Comparison of ENCODE assay signal across 8 mouse cellular contexts in the genomic region with DNA sequence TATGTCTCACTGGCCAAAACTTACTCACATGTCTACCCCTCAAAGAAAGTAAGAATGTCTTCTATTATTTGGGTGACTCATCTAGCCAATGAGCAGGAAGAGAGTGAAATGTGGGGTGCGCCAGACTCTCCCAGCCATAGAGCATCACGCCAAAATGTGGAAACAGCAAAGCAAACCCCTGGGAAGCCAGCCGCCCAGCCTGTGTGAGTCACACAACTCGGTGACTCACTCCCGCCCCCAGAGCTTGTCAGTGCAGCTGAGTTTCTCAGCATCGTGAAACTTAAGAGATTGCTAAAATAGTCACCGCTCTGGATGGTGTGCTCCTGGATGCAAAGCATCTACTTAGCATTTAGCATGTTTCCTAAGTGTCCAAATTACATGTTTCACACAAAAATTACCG. TPM values are rescaled to one million over a fixed set of nuclear protein-coding genes. Genes with fewer than 3 reads are reported as not detected.
A peak's percentile ranks its signal among the peaks of the same experiment; 100 is the strongest.
DNase-seq lines count a peak whose midpoint lies in the region; ATAC-seq and TF ChIP-seq lines count a peak whose summit lies in the region.

No protein-coding gene starts in this region.

- intact Hi-C loops in left cerebral cortex, postnatal 36 days (cut with DNase I): no loop called here

- H3K4me1 ChIP-seq in CH12.LX (ENCODE audit: control insufficient read depth in 1 of 2, insufficient read depth in 2 of 2): peaks cover 5 to 35% of the 10 kb centered on the region in 2 experiments
- H3K4me1 ChIP-seq in hindbrain, embryonic 14.5 days (replicated peaks; ENCODE audit: control insufficient read depth, insufficient read depth, low read length): no peaks in the 10 kb centered on the region
- H3K4me1 ChIP-seq in midbrain, embryonic 16.5 days (ENCODE audit: control insufficient read depth, insufficient read depth, low read length): no peaks in the 10 kb centered on the region

- H3K27ac ChIP-seq in CH12.LX (ENCODE audit: insufficient read depth, low read depth): peak overlapping the region; percentile 65
- H3K27ac ChIP-seq in hindbrain, embryonic 14.5 days: no peak overlapping the region
- no peak overlapping the region for H3K27ac ChIP-seq in midbrain, embryonic 16.5 days (ENCODE audit: low read length)

- peaks cover 11 to 24% of the 10 kb centered on the region in 2 experiments for H3K36me3 ChIP-seq in CH12.LX (replicated peaks in 1 of 2; ENCODE audit: control insufficient read depth in 1 of 2, insufficient read depth in 1 of 2, low read length in 1 of 2)
- H3K36me3 ChIP-seq in hindbrain, embryonic 14.5 days (replicated peaks; ENCODE audit: control insufficient read depth, insufficient read depth): no peaks in the 10 kb centered on the region
- no peaks in the 10 kb centered on the region for H3K36me3 ChIP-seq in midbrain, embryonic 16.5 days (ENCODE audit: control insufficient read depth, insufficient read depth, low read length)

- 56% methylated on average over 8 of the region's 8 CpGs for WGBS in hindbrain, embryonic 14.5 days
- WGBS in midbrain, embryonic 16.5 days: 53% methylated on average over 8 of the region's 8 CpGs

- dilution Hi-C loops in CH12.LX (cut with MboI; ENCODE audit: extremely low pct_ligation_motif_present, extremely low pct_unique_long_range_greater_than_20kb, low sequenced_read_pairs): no loop called here

- peak; percentile 65 for DNase-seq in CH12.LX (ENCODE audit: extremely low read depth)
- DNase-seq in adrenal gland, adult 2 months: peak; percentile 88
- peak; percentile 42 to 67 for DNase-seq in frontal cortex, postnatal 25 days (ENCODE audit: low spot score in 2 of 2)
- DNase-seq in hindbrain, embryonic 14.5 days (ENCODE audit: low spot score): no peak
- peak; percentile 82 for DNase-seq in left cerebral cortex, postnatal 36 days (ENCODE audit: low spot score in 2 of 2)
- DNase-seq in urinary bladder, postnatal 4 days (ENCODE audit: low spot score in 2 of 2): peak; percentile 57 to 70
- DNase-seq in testis, postnatal 14 days (ENCODE audit: low spot score): no peak

- TF ChIP-seq CTCF in CH12.LX (conservative IDR thresholded peaks at IDR 0.05 in 1 of 2, IDR thresholded peaks at IDR 0.05 in 1 of 2; ENCODE audit: low read depth in 2 of 2, low read length in 2 of 2): peak in 1 of 2 experiments; percentile 5; a peak in 1 of 4 replicates

- no peak for ATAC-seq in hindbrain, embryonic 14.5 days (ENCODE audit: low FRiP score)
- ATAC-seq in midbrain, embryonic 16.5 days: no peak

- H3K9ac ChIP-seq in CH12.LX (ENCODE audit: insufficient read depth, low read depth): no peak overlapping the region
- no peak overlapping the region for H3K9ac ChIP-seq in hindbrain, embryonic 14.5 days
- no peak overlapping the region for H3K9ac ChIP-seq in midbrain, embryonic 16.5 days (ENCODE audit: low read depth, low read length)

- TF ChIP-seq EP300 in CH12.LX (IDR thresholded peaks at IDR 0.05; ENCODE audit: low read length): peak; percentile 68

- H3K4me2 ChIP-seq in CH12.LX (ENCODE audit: insufficient read depth, low read depth, poor library complexity, severe bottlenecking): peak overlapping the region; percentile 96; the same call in 1 of the 2 replicates
- peak overlapping the region; percentile 33 for H3K4me2 ChIP-seq in hindbrain, embryonic 14.5 days (replicated peaks)
- H3K4me2 ChIP-seq in midbrain, embryonic 16.5 days (ENCODE audit: low read length): peak overlapping the region; percentile 5

- H3K27me3 ChIP-seq in CH12.LX (replicated peaks): no peaks in the 10 kb centered on the region
- no peaks in the 10 kb centered on the region for H3K27me3 ChIP-seq in hindbrain, embryonic 14.5 days (ENCODE audit: control insufficient read depth, insufficient read depth, low read length)
- H3K27me3 ChIP-seq in midbrain, embryonic 16.5 days (ENCODE audit: control insufficient read depth, insufficient read depth, low read depth, low read length): no peaks in the 10 kb centered on the region

- peaks cover 6% of the 10 kb centered on the region for H3K9me3 ChIP-seq in CH12.LX (replicated peaks; ENCODE audit: low read length)
- H3K9me3 ChIP-seq in hindbrain, embryonic 14.5 days (ENCODE audit: control insufficient read depth, low read length): no peaks in the 10 kb centered on the region
- no peaks in the 10 kb centered on the region for H3K9me3 ChIP-seq in midbrain, embryonic 16.5 days (replicated peaks; ENCODE audit: control insufficient read depth, low read length, poor library complexity, severe bottlenecking)

- H3K79me2 ChIP-seq in CH12.LX (replicated peaks; ENCODE audit: control insufficient read depth, extremely low read depth, insufficient read depth, poor library complexity, severe bottlenecking): peaks cover 4% of the 10 kb centered on the region

- in situ Hi-C loops in CH12.LX (cut with MboI; ENCODE audit: low pct_ligation_motif_present, low pct_unique_long_range_greater_than_20kb, low sequenced_read_pairs): no loop called here

- peak overlapping the region; percentile 60 to 93 (median 78) for H3K4me3 ChIP-seq in CH12.LX (replicated peaks in 1 of 3; ENCODE audit: low read depth in 2 of 3, low read length in 2 of 3, poor library complexity in 1 of 3)
- H3K4me3 ChIP-seq in hindbrain, embryonic 14.5 days (replicated peaks; ENCODE audit: low read length): no peak overlapping the region
- H3K4me3 ChIP-seq in midbrain, embryonic 16.5 days (ENCODE audit: low read depth, low read length): no peak overlapping the region

- no peak for TF ChIP-seq RAD21 in CH12.LX (IDR thresholded peaks at IDR 0.05; ENCODE audit: low read depth, low read length)

- no peak for TF ChIP-seq POLR2A in CH12.LX (IDR thresholded peaks at IDR 0.05; ENCODE audit: low read depth, low read length)

TF ChIP-seq in CH12.LX, 34 proteins besides CTCF, POLR2A, EP300 and RAD21:
- peak; percentile 78 for TF ChIP-seq ETS1 (conservative IDR thresholded peaks at IDR 0.05; ENCODE audit: low read depth, low read length)
- TF ChIP-seq RCOR1 (conservative IDR thresholded peaks at IDR 0.05; ENCODE audit: low read depth, low read length): 0 out of 2 replicates have a peak, but pooled peaks have one; percentile 14
- TF ChIP-seq TCF12 (IDR thresholded peaks at IDR 0.05; ENCODE audit: low read depth, low read length): no peak
- TF ChIP-seq MEF2A (IDR thresholded peaks at IDR 0.05; ENCODE audit: borderline replicate concordance, low read depth, low read length): no peak
- TF ChIP-seq HCFC1 (IDR thresholded peaks at IDR 0.05; ENCODE audit: low read depth, low read length): no peak
- TF ChIP-seq ZC3H11A (IDR thresholded peaks at IDR 0.05; ENCODE audit: low read depth, low read length): no peak
- TF ChIP-seq MAX (IDR thresholded peaks at IDR 0.05; ENCODE audit: low read length): no peak
- no peak for TF ChIP-seq NELFE (IDR thresholded peaks at IDR 0.05; ENCODE audit: low read depth, low read length)
- TF ChIP-seq E2F4 (IDR thresholded peaks at IDR 0.05; ENCODE audit: insufficient replicate concordance, low read depth, low read length): 0 out of 2 replicates have a peak, but pooled peaks have one; percentile 22
TF ChIP-seq in CH12.LX: peak in this region for 3.

RNA-seq across cellular contexts. Expression of a gene that starts 28.9 kb away (rescaled TPM):
- 8.7 and 10.2 TPM in 2 replicates for total RNA-seq in CH12.LX (2012; rRNA removed)
- total RNA-seq in CH12.LX (2014; rRNA removed): 13.8 and 14.5 TPM in 2 replicates
- 9.9 and 12.0 TPM in 2 replicates for polyA plus RNA-seq in CH12.LX (2012; ENCODE audit: insufficient read length, low read depth)
- 10 to 100 TPM; 37.4 to 45.0 TPM for total RNA-seq in adrenal gland, adult 2 months (2021)
- polyA plus RNA-seq in adrenal gland, adult 2 months (2012; rRNA removed): 19.5 and 28.5 TPM in 2 replicates
- 38.3 and 39.4 TPM in 2 replicates for polyA plus RNA-seq in hindbrain, embryonic 14.5 days (2014; fragmentation: Nextera tagmentation; extraction: Ambion mirVana)
- 10 to 100 TPM; 49.8 to 54.2 TPM for total RNA-seq in left cerebral cortex, postnatal 36 days (2021)
- polyA plus RNA-seq in midbrain, embryonic 16.5 days (2015; fragmentation: Nextera tagmentation; extraction: Ambion mirVana): 29.0 and 30.8 TPM in 2 replicates

Comparison
In these comparisons a context has a peak if more than half of its experiments do, and no peak if none do; other contexts are left out.
1. DNase-seq: peak in CH12.LX (single experiment), adrenal gland, adult 2 months (single experiment), frontal cortex, postnatal 25 days (2 of 2), left cerebral cortex, postnatal 36 days (2 of 2) and urinary bladder, postnatal 4 days (2 of 2); none in hindbrain, embryonic 14.5 days (single experiment) and testis, postnatal 14 days (single experiment).
2. H3K4me2 ChIP-seq: peak in every context shown above with its lines; median percentile 96 in CH12.LX; 33 in hindbrain, embryonic 14.5 days; 5 in midbrain, embryonic 16.5 days.
3. H3K4me3 ChIP-seq: peak in CH12.LX (3 of 3); none in hindbrain, embryonic 14.5 days (single experiment) and midbrain, embryonic 16.5 days (single experiment).